Mouse (Mus musculus) thymus, adult 2 months (tissue): Measurements from ENCODE around the gene Wwox. TPM values are rescaled to one million over a fixed set of nuclear protein-coding genes. Genes with fewer than 3 reads are reported as not detected.

Experiments
- DNase-seq: peaks from one replicate; pipeline ENCODE4 v3.0.0; 2021
- H3K27ac ChIP-seq: fragments of 200-500 bp; 2 replicates; pipeline ENCODE4 v1.5.1; 2012; ENCODE audit warnings: low read length, control low read depth; ENCODE audit not compliant: control insufficient read depth, insufficient read depth
- H3K27me3 ChIP-seq: fragments of 200-500 bp; 2 replicates; pipeline ENCODE4 v1.6.1; 2012; ENCODE audit warnings: mild to moderate bottlenecking, low read length, moderate library complexity, mixed read lengths; ENCODE audit not compliant: control insufficient read depth, insufficient read depth
- H3K36me3 ChIP-seq: fragments of 200-500 bp; 2 replicates; pipeline ENCODE4 v1.6.1; 2012; ENCODE audit warnings: mild to moderate bottlenecking, low read length, moderate library complexity; ENCODE audit not compliant: control insufficient read depth, insufficient read depth
- H3K4me1 ChIP-seq: fragments of 200-500 bp; replicated peaks from 2 replicates; pipeline ENCODE4 v1.6.1; 2012; ENCODE audit warnings: low read length; ENCODE audit not compliant: control insufficient read depth, insufficient read depth
- H3K4me3 ChIP-seq: fragments of 200-500 bp; 2 replicates; pipeline ENCODE4 v1.5.1; 2012; ENCODE audit warnings: mild to moderate bottlenecking, low read length, control low read depth, moderate library complexity; ENCODE audit not compliant: control insufficient read depth, insufficient read depth
- CTCF ChIP-seq: fragments of 200-500 bp; IDR thresholded peaks from 2 replicates; pipeline ENCODE4 v1.5.1; 2012; ENCODE audit warnings: mild to moderate bottlenecking, control low read depth, low read length, moderate library complexity, borderline replicate concordance; ENCODE audit not compliant: control insufficient read depth, poor library complexity, insufficient read depth; ENCODE audit errors: extremely low read depth
- POLR2A ChIP-seq: fragments of 200-500 bp; IDR thresholded peaks from 2 replicates; pipeline ENCODE4 v1.6.1; 2012; ENCODE audit warnings: mild to moderate bottlenecking, low read length, control low read depth, moderate library complexity; ENCODE audit not compliant: control insufficient read depth, poor library complexity, insufficient read depth; ENCODE audit errors: extremely low read depth
- WGBS: fragments of 180-500 bp; shearing (Covaris S2); methylation state at CpG from one replicate; pipeline ENCODE4 v1.1.7; 2018; 5-methylcytosine and 5-hydroxymethylcytosine counted together
- polyA plus RNA-seq: library from polyadenylated mRNA; depleted of rRNA; stranded (reverse); fragments of >200 nt; gene quantifications from 2 replicates; pipeline ENCODE4 v1.2.3, GENCODE M21; 2012

The Wwox gene
- polyA plus RNA-seq, 1 experiment: 8.4 TPM

- no peak overlapping the region for H3K4me3 ChIP-seq
- TF ChIP-seq CTCF: no peak
- no peak for TF ChIP-seq POLR2A
- no peak overlapping the region for H3K27ac ChIP-seq
- H3K36me3 ChIP-seq: no peaks in the 10 kb centered on the region
- no peaks in the 10 kb centered on the region for H3K4me1 ChIP-seq
- no peak for DNase-seq
- no peaks in the 10 kb centered on the region for H3K27me3 ChIP-seq
- WGBS: 87% methylated on average over 15 of the region's 15 CpGs
Observed at GRCm38 (mm10) chr8:115019661-115020060, 580.2 kb downstream of the Wwox start.

- Histone ChIP-seq H3K4me1 (no peaks in the 10 kb centered on the region), H3K27me3 (no peaks in the 10 kb centered on the region), H3K36me3 (no peaks in the 10 kb centered on the region), H3K4me3 (no peak overlapping the region), H3K27ac (no peak overlapping the region)
- WGBS: 96% methylated on average over 8 of the region's 8 CpGs
- DNase-seq: no peak
- TF ChIP-seq CTCF (no peak), POLR2A (no peak)
Observed at GRCm38 (mm10) chr8:115021731-115022130, 582.3 kb downstream of the Wwox start.

DNA sequence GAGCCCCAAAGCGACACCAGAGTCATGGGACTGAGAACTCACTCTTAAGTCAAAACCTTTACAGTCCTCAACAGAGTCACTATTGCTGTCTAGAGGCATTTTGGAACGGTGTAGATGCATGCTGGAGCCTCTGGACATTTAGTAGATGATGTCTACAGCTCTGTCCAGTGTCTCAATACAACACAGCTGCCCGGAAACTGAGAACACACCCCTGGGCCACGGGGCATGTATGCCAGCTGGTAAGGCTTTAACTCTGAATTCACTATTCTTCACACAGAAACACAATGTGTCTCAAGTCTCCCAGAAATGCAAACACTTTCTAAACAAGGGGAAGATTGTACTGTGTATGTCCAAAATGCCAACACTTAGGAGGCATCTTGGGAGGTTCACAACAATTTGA, 584.6 kb downstream of the Wwox start:
- TF ChIP-seq CTCF (no peak), POLR2A (no peak)
- no peaks in the 10 kb centered on the region for H3K36me3 ChIP-seq
- no peaks in the 10 kb centered on the region for H3K27me3 ChIP-seq
- no peaks in the 10 kb centered on the region for H3K4me1 ChIP-seq
- 94% methylated on average over 4 of the region's 4 CpGs for WGBS
- no peak overlapping the region for H3K4me3 ChIP-seq
- no peak for DNase-seq
- no peak overlapping the region for H3K27ac ChIP-seq

DNA sequence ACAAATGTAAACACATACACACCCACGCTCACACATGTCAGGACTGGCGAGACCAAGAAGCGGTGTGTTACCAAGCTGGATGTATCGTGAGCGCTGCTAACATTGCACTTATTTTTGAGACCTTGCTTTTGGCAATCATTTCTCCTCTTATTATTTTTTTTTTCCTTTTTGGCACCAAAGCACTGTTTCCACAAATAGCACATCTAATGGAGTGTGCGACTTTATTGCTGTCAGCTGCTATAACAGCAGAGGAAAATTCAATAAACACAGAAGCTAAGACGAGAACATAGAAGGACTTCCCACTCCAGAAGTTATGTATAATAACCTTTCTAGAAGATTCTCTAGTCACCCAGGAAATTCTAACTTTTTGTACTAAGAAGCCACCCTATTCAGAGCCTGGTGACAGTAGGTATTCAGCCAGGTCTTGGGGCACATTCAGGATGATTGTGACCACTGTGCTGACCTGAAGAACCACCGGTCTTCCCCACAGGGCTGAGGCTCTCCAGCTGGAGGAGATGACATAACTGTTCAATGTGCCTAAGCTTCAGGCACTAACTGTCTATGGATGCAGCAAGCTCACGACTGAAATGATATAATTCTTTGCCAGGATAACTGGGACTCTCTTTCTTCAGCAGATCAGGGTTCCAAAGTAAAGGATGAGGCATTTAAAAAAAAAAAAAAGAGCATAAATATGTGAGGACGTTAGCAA, 586.1 kb downstream of the Wwox start:
- DNase-seq: no peak
- H3K4me1 ChIP-seq: no peaks in the 10 kb centered on the region
- no peak overlapping the region for H3K4me3 ChIP-seq
- H3K36me3 ChIP-seq: no peaks in the 10 kb centered on the region
- TF ChIP-seq POLR2A: no peak
- no peak for TF ChIP-seq CTCF
- H3K27me3 ChIP-seq: no peaks in the 10 kb centered on the region
- H3K27ac ChIP-seq: no peak overlapping the region
- 94% methylated on average over 10 of the region's 10 CpGs for WGBS

- no peak overlapping the region for H3K27ac ChIP-seq
- whole genome bisulfite sequencing: 96% methylated on average over 7 of the region's 7 CpGs
- H3K36me3 ChIP-seq: no peaks in the 10 kb centered on the region
- H3K4me1 ChIP-seq: no peaks in the 10 kb centered on the region
- H3K27me3 ChIP-seq: no peaks in the 10 kb centered on the region
- no peak for DNase-seq
- H3K4me3 ChIP-seq: no peak overlapping the region
- TF ChIP-seq POLR2A (no peak), CTCF (no peak)
Observed at GRCm38 (mm10) chr8:115026201-115026600, 586.7 kb downstream of the Wwox start.

- no peak overlapping the region for H3K4me3 ChIP-seq
- TF ChIP-seq CTCF (no peak), POLR2A (no peak)
- 96% methylated on average over 1 of the region's 1 CpGs for WGBS
- DNase-seq: no peak
- H3K27ac ChIP-seq: no peak overlapping the region
- no peaks in the 10 kb centered on the region for H3K27me3 ChIP-seq
- no peaks in the 10 kb centered on the region for H3K36me3 ChIP-seq
- H3K4me1 ChIP-seq: no peaks in the 10 kb centered on the region
Observed at GRCm38 (mm10) chr8:115033194-115033593, 593.7 kb downstream of the Wwox start.

GRCm38 (mm10) chr8:115036016-115036415, 596.6 kb downstream of the Wwox start:
- no peak overlapping the region for H3K27ac ChIP-seq
- H3K36me3 ChIP-seq: no peaks in the 10 kb centered on the region
- H3K4me3 ChIP-seq: no peak overlapping the region
- no peaks in the 10 kb centered on the region for H3K27me3 ChIP-seq
- no peaks in the 10 kb centered on the region for H3K4me1 ChIP-seq
- WGBS: 91% methylated on average over 9 of the region's 9 CpGs
- TF ChIP-seq POLR2A (no peak), CTCF (no peak)
- DNase-seq: no peak
